Mouse (Mus musculus) stomach, adult 2 months (tissue): ENCODE measurements around the gene Ifi202b. TPM values are rescaled to one million over a fixed set of nuclear protein-coding genes. Genes with fewer than 3 reads are reported as not detected.

ENCODE experiments used
- polyA plus RNA-seq: library from polyadenylated mRNA; depleted of rRNA; stranded (reverse); fragments of >200 nt; gene quantifications from 2 replicates; pipeline ENCODE4 v1.2.3, GENCODE M21; 2012; rRNA removed

The Ifi202b gene
- polyA plus RNA-seq: not detected in 2 replicates

DNA sequence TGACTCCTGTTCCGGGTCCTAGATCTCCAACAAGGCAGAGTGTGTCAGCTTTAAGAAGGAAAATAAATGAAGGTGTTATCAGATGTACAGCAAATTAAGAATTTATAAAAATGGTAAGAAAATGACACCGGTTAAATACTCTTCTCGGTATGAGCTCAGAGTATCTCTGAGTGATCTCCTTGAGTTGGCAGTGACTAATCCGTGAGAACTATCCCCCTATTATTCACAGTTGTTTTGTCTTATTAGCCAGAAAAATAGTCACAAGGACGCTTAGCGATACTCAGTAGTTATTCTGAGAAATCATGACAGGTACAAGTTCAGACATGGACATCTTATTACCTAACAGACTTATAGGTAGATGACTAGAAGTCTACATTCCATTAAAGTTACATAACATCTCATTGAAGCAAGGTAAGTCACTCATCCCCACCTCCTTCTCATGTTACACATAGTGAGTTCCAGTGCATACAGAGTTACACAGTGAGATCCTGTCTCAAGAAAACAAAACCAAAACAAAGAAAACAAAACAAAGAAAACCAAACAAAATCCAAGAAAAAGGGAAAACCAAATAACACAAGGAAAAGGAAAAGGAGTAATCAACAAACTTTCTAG lies at the start of gene Ifi202b:
Ifi202b (minus strand) TSS at position 51 of the 612 bp plus-strand sequence.

DNA sequence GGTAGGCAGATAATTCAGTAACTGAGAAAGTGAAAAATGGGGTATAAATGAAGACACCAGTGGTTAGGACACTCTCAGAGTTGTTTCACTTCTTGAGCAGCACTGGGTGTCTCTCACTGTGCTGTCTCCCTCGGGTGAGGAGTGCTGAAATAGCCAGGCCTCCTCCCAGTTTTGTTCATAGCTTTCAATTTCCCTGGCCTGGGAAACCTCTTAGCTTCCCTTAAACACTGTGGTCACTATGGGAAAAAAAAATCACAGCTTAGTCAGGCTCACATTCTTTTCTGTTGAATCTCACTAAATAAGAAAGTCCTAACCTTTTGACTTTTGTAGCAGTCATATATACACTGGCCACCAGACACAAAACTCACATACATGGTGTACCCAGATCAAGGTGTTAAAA lies 49.2 kb upstream of the Ifi202b start, which contains the start of gene Ifi205:
Ifi205 (minus strand) TSS at position 113 of the 400 bp plus-strand sequence.

DNA sequence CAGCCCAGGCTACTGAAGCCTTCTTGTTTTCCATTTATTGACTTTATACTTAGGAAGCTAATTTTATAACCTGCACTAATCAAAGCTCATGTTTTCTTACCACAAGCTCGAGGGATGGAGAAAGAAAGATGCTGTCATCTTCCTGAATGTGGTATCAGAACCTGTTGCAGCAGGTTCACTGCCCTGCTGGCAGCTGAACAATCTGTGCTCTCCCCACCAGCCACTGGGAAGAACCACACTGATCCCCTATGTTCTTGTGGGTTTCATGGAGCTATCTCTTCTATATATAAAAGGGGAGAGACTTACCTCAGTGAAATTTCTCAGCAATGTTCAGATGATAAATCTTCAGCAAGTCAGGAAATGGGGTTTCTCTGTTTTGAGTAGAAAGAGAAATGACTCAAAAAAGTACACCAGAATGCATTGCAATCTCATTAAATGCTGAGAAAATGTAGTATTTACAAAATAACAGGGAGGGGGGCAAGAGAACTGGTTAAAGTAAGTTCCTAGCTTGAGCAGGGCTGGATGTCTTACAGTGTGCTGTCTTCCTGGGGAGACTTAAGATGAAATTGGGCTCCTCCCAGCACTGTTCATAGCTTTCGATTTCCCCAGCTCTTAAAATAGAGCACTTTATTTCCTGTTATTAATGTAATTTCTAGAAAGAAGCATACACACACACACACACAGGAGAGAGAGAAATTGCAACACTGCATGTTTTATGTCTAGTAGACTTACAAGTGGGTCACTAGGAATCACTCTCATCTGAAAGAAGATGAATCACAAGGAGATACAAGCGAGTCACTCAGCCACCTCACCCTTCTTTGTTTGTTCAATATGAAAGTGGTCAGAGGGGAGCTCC lies 40.4 kb downstream of the Ifi202b start, which contains the start of the genes Mndal and Ifi203:
Mndal (minus strand) TSS at position 568 of the 856 bp plus-strand sequence.
Ifi203 (minus strand) TSS at position 749 of the 856 bp plus-strand sequence.

Other genes starting within 250 kb of the Ifi202b start
- gene Ifi207, start 241.0 kb downstream of the Ifi202b start, polyA plus RNA-seq: 0.32 and 0.75 TPM in 2 replicates
- gene Ifi204, start 215.8 kb downstream of the Ifi202b start, polyA plus RNA-seq: 0.13 TPM in 1 of 2 replicates, not detected in the other
- gene Ifi211, start 69.7 kb downstream of the Ifi202b start, polyA plus RNA-seq: 0.09 TPM in 1 of 2 replicates, not detected in the other
- gene Mndal, start 40.3 kb downstream of the Ifi202b start, polyA plus RNA-seq: 0.38 TPM in 1 of 2 replicates, not detected in the other
- 0.28 and 0.98 TPM in 2 replicates for gene Ifi203, start 40.1 kb downstream of the Ifi202b start, polyA plus RNA-seq
- 0.04 TPM in 1 of 2 replicates, not detected in the other for gene Ifi205, start 49.1 kb upstream of the Ifi202b start, polyA plus RNA-seq
- gene Olfr433, start 58.0 kb upstream of the Ifi202b start, polyA plus RNA-seq: 0.15 TPM in 1 of 2 replicates, not detected in the other
- 0.08 TPM in 1 of 2 replicates, not detected in the other for gene Olfr432, start 66.5 kb upstream of the Ifi202b start, polyA plus RNA-seq
- not detected in 2 replicates for gene Olfr430, start 83.9 kb upstream of the Ifi202b start, polyA plus RNA-seq
- not detected in 2 replicates for gene Olfr429, start 101.6 kb upstream of the Ifi202b start, polyA plus RNA-seq
- not detected in 2 replicates for gene Olfr427, start 114.1 kb upstream of the Ifi202b start, polyA plus RNA-seq
- not detected in 2 replicates for gene Olfr231, start 138.4 kb upstream of the Ifi202b start, polyA plus RNA-seq
- not detected in 2 replicates for gene Olfr424, start 148.8 kb upstream of the Ifi202b start, polyA plus RNA-seq
- not detected in 2 replicates for gene Olfr420, start 172.9 kb upstream of the Ifi202b start, polyA plus RNA-seq
- gene Spta1, start 190.0 kb upstream of the Ifi202b start, polyA plus RNA-seq: not detected in 2 replicates